Mouse (Mus musculus) midbrain, embryonic 14.5 days (tissue): Measurements from ENCODE around the gene Gm20696. TPM values are rescaled to one million over a fixed set of nuclear protein-coding genes. Genes with fewer than 3 reads are reported as not detected.
A peak's percentile ranks its signal among the peaks of the same experiment; 100 is the strongest.

ENCODE experiments used
- ATAC-seq: fragments of 200-750 bp; cut with Nextera tagmentation; 2 replicates; pipeline ENCODE4 v1.8.0; 2017; ENCODE audit warnings: moderate number of reproducible peaks, moderate library complexity; ENCODE audit not compliant: low FRiP score, low TSS enrichment
- DNase-seq: peaks from one replicate; pipeline ENCODE4 v3.0.0-alpha.2; 2015
- H3K27ac ChIP-seq: fragments of 300-500 bp; sonication (generic); replicated peaks from 2 replicates; pipeline ENCODE4 v1.5.1; 2014; ENCODE audit warnings: mild to moderate bottlenecking, low read depth, low read length, moderate library complexity
- H3K27me3 ChIP-seq: fragments of 300-500 bp; sonication (generic); 2 replicates; pipeline ENCODE4 v1.6.1; 2014; ENCODE audit warnings: low read length, control low read depth, mixed read lengths; ENCODE audit not compliant: control insufficient read depth, insufficient read depth
- H3K36me3 ChIP-seq: fragments of 300-500 bp; sonication (generic); 2 replicates; pipeline ENCODE4 v1.6.1; 2014; ENCODE audit warnings: low read length, control low read depth; ENCODE audit not compliant: control insufficient read depth, insufficient read depth
- H3K4me1 ChIP-seq: fragments of 300-500 bp; sonication (generic); 2 replicates; pipeline ENCODE4 v1.6.1; 2014; ENCODE audit warnings: mild to moderate bottlenecking, antibody characterized with exemption, low read length, control low read depth; ENCODE audit not compliant: control insufficient read depth, insufficient read depth
- H3K4me2 ChIP-seq: fragments of 300-500 bp; sonication (generic); 2 replicates; pipeline ENCODE4 v1.6.1; 2014; ENCODE audit warnings: mild to moderate bottlenecking, low read length, moderate library complexity
- H3K4me3 ChIP-seq: fragments of 300-500 bp; sonication (generic); replicated peaks from 2 replicates; pipeline ENCODE4 v1.5.1; 2014; ENCODE audit warnings: low read depth, low read length
- H3K9ac ChIP-seq: fragments of 300-500 bp; sonication (generic); replicated peaks from 2 replicates; pipeline ENCODE4 v1.6.1; 2014; ENCODE audit warnings: mild to moderate bottlenecking, low read length, moderate library complexity
- H3K9me3 ChIP-seq: fragments of 300-500 bp; sonication (generic); 2 replicates; pipeline ENCODE4 v1.6.1; 2016; ENCODE audit warnings: low read length, control low read depth, mixed read lengths; ENCODE audit not compliant: control insufficient read depth
- WGBS: fragments of 180-500 bp; shearing (Covaris S2); extraction: QIAGEN DNeasy Blood & Tissue Kit; methylation state at CpG from one replicate; pipeline ENCODE4 v1.1.7; 2014; 5-methylcytosine and 5-hydroxymethylcytosine counted together
- polyA plus RNA-seq: library from polyadenylated mRNA; unstranded; fragments of >200 nt; fragmentation: Nextera tagmentation; extraction: Ambion mirVana; gene quantifications from 2 replicates; pipeline ENCODE4 v1.2.1, GENCODE M21; 2014

The Gm20696 gene
- polyA plus RNA-seq, 1 experiment from 2014 or later: 4.0 TPM

- no peaks in the 10 kb centered on the region for H3K36me3 ChIP-seq
These were observed 145.9 kb downstream of the Gm20696 start for GRCm38 (mm10) chr6:99520676-99521037.

GRCm38 (mm10) chr6:99519806-99520675 is 146.6 kb downstream of the Gm20696 start:
- Histone ChIP-seq H3K9ac (peak overlapping the region; percentile 93), H3K27me3 (no peaks in the 10 kb centered on the region), H3K4me2 (peak overlapping the region; percentile 100), H3K4me3 (peak overlapping the region; percentile 68), H3K36me3 (no peaks in the 10 kb centered on the region), H3K9me3 (no peaks in the 10 kb centered on the region), H3K27ac (peak overlapping the region; percentile 82), H3K4me1 (0 out of 2 replicates have a peak, but pooled peaks cover 4% of the 10 kb centered on the region)
- ATAC-seq (no peak), DNase-seq (peak; percentile 67)
- WGBS: 2% methylated on average over 38 of the region's 38 CpGs

More at GRCm38 (mm10) chr6:99520676-99521037, 145.9 kb downstream of the Gm20696 start:
- H3K27me3 ChIP-seq: no peaks in the 10 kb centered on the region
- H3K4me2 ChIP-seq: peak overlapping the region; percentile 100
- H3K9me3 ChIP-seq: no peaks in the 10 kb centered on the region
- 0 out of 2 replicates have a peak, but pooled peaks cover 4% of the 10 kb centered on the region for H3K4me1 ChIP-seq
- peak overlapping the region; percentile 93 for H3K9ac ChIP-seq
- WGBS: under 1% methylated on average over 25 of the region's 27 CpGs
- DNase-seq (no peak), ATAC-seq (peak; percentile 55; the same call in 1 of the 2 replicates)
- peak overlapping the region; percentile 68 for H3K4me3 ChIP-seq
- H3K27ac ChIP-seq: peak overlapping the region; percentile 82

- Histone ChIP-seq H3K4me2 (peak overlapping the region; percentile 100), H3K27ac (no peak overlapping the region), H3K4me1 (0 out of 2 replicates have a peak, but pooled peaks cover 4% of the 10 kb centered on the region), H3K27me3 (no peaks in the 10 kb centered on the region), H3K4me3 (no peak overlapping the region), H3K9me3 (no peaks in the 10 kb centered on the region), H3K9ac (no peak overlapping the region), H3K36me3 (no peaks in the 10 kb centered on the region)
- ATAC-seq (no peak), DNase-seq (peak; percentile 21)
- whole genome bisulfite sequencing: 16% methylated on average over 4 of the region's 4 CpGs
These were observed 147.5 kb downstream of the Gm20696 start for GRCm38 (mm10) chr6:99519052-99519451.

GRCm38 (mm10) chr6:99515667-99516199 is 150.9 kb downstream of the Gm20696 start:
- no peak overlapping the region for H3K27ac ChIP-seq
- H3K9ac ChIP-seq: no peak overlapping the region
- WGBS: 70% methylated on average over 7 of the region's 7 CpGs
- H3K4me2 ChIP-seq: no peak overlapping the region
- ATAC-seq (no peak), DNase-seq (no peak)
- H3K4me3 ChIP-seq: no peak overlapping the region
- H3K9me3 ChIP-seq: no peaks in the 10 kb centered on the region
- 0 out of 2 replicates have a peak, but pooled peaks cover 4% of the 10 kb centered on the region for H3K4me1 ChIP-seq
- no peaks in the 10 kb centered on the region for H3K36me3 ChIP-seq
- no peaks in the 10 kb centered on the region for H3K27me3 ChIP-seq

- Histone ChIP-seq H3K4me2 (no peak overlapping the region), H3K27me3 (no peaks in the 10 kb centered on the region), H3K9ac (no peak overlapping the region), H3K27ac (no peak overlapping the region), H3K4me1 (peaks cover 14% of the 10 kb centered on the region), H3K36me3 (no peaks in the 10 kb centered on the region), H3K9me3 (no peaks in the 10 kb centered on the region), H3K4me3 (no peak overlapping the region)
- DNase-seq: no peak
- 44% methylated on average over 6 of the region's 6 CpGs for WGBS
- no peak for ATAC-seq
These were observed 154.7 kb downstream of the Gm20696 start for GRCm38 (mm10) chr6:99511862-99512261.

GRCm38 (mm10) chr6:99509189-99509592 is 157.4 kb downstream of the Gm20696 start:
- no peaks in the 10 kb centered on the region for H3K36me3 ChIP-seq
- no peak overlapping the region for H3K4me3 ChIP-seq
- DNase-seq (peak; percentile 36), ATAC-seq (no peak)
- H3K9ac ChIP-seq: no peak overlapping the region
- H3K4me2 ChIP-seq: no peak overlapping the region
- 70% methylated on average over 9 of the region's 9 CpGs for WGBS
- H3K27me3 ChIP-seq: no peaks in the 10 kb centered on the region
- peaks cover 14% of the 10 kb centered on the region for H3K4me1 ChIP-seq
- H3K9me3 ChIP-seq: no peaks in the 10 kb centered on the region
- 0 out of 2 replicates have a peak overlapping the region, but pooled peaks have one; percentile 26 for H3K27ac ChIP-seq

- H3K4me3 ChIP-seq: no peak overlapping the region
- no peak for ATAC-seq
- WGBS: 88% methylated on average over 6 of the region's 6 CpGs
These were observed 159.8 kb downstream of the Gm20696 start for GRCm38 (mm10) chr6:99506816-99507215.

GRCm38 (mm10) chr6:99503741-99504140 is 162.9 kb downstream of the Gm20696 start:
- no peak for ATAC-seq
- DNase-seq: no peak
- Histone ChIP-seq H3K36me3 (no peaks in the 10 kb centered on the region), H3K9me3 (no peaks in the 10 kb centered on the region), H3K4me1 (no peaks in the 10 kb centered on the region), H3K27ac (no peak overlapping the region), H3K27me3 (no peaks in the 10 kb centered on the region), H3K4me2 (no peak overlapping the region), H3K9ac (no peak overlapping the region), H3K4me3 (no peak overlapping the region)
- WGBS: 93% methylated on average over 1 of the region's 1 CpGs

More at GRCm38 (mm10) chr6:99506816-99507215, 159.8 kb downstream of the Gm20696 start:
- H3K9ac ChIP-seq: no peak overlapping the region
- H3K9me3 ChIP-seq: no peaks in the 10 kb centered on the region
- no peaks in the 10 kb centered on the region for H3K36me3 ChIP-seq
- no peak overlapping the region for H3K27ac ChIP-seq
- H3K4me2 ChIP-seq: no peak overlapping the region
- no peaks in the 10 kb centered on the region for H3K27me3 ChIP-seq
- no peak for DNase-seq
- H3K4me1 ChIP-seq: peaks cover 14% of the 10 kb centered on the region
